Mouse (Mus musculus) stomach, postnatal 0 days (tissue): ENCODE data around the gene Phgdh.

Experiments used
- CTCF ChIP-seq: IDR thresholded peaks from 2 replicates; pipeline ENCODE4 v1.5.1; 2016; ENCODE audit warnings: antibody characterized with exemption, low read depth, mild to moderate bottlenecking, moderate library complexity
- EP300 ChIP-seq: optimal IDR thresholded peaks from 2 replicates; pipeline ENCODE3; 2016; ENCODE audit warnings: antibody characterized with exemption

- TF ChIP-seq CTCF (no peak), EP300 (no peak)
Measured at GRCm38 (mm10) chr3:98334010-98334409, 5.8 kb downstream of the Phgdh start.
